Mouse (Mus musculus) heart, embryonic 11.5 days (tissue): Measurements from ENCODE around the gene Ercc8. TPM values are rescaled to one million over a fixed set of nuclear protein-coding genes. Genes with fewer than 3 reads are reported as not detected.

Experiments used
- ATAC-seq: fragments of 200-750 bp; cut with Nextera tagmentation; replicated peaks from 2 replicates; pipeline ENCODE4 v1.8.0; 2017; ENCODE audit warnings: moderate library complexity; ENCODE audit not compliant: insufficient number of reproducible peaks, low FRiP score, low TSS enrichment
- H3K27ac ChIP-seq: fragments of 300-500 bp; sonication (generic); 2 replicates; pipeline ENCODE4 v1.5.1; 2014; ENCODE audit warnings: mild to moderate bottlenecking, low read depth, low read length
- H3K27me3 ChIP-seq: fragments of 300-500 bp; sonication (generic); 2 replicates; pipeline ENCODE4 v1.6.1; 2014; ENCODE audit warnings: mild to moderate bottlenecking, low read length, mixed read lengths; ENCODE audit not compliant: control insufficient read depth, insufficient read depth
- H3K36me3 ChIP-seq: fragments of 300-500 bp; sonication (generic); 2 replicates; pipeline ENCODE4 v1.6.1; 2014; ENCODE audit warnings: mild to moderate bottlenecking, low read length, moderate library complexity, mixed read lengths; ENCODE audit not compliant: control insufficient read depth, insufficient read depth
- H3K4me1 ChIP-seq: fragments of 300-500 bp; sonication (generic); 2 replicates; pipeline ENCODE4 v1.6.1; 2014; ENCODE audit warnings: low read length; ENCODE audit not compliant: control insufficient read depth, insufficient read depth
- H3K4me2 ChIP-seq: fragments of 300-500 bp; sonication (generic); 2 replicates; pipeline ENCODE4 v1.6.1; 2014; ENCODE audit warnings: mild to moderate bottlenecking, moderate library complexity
- H3K4me3 ChIP-seq: fragments of 300-500 bp; sonication (generic); 2 replicates; pipeline ENCODE4 v1.5.1; 2014; ENCODE audit warnings: low read depth, low read length
- H3K9ac ChIP-seq: fragments of 300-500 bp; sonication (generic); 2 replicates; pipeline ENCODE4 v1.6.1; 2014; ENCODE audit warnings: mild to moderate bottlenecking, low read depth, low read length, moderate library complexity
- H3K9me3 ChIP-seq: fragments of 300-500 bp; sonication (generic); replicated peaks from 2 replicates; pipeline ENCODE4 v1.6.1; 2016; ENCODE audit warnings: low read length; ENCODE audit not compliant: control insufficient read depth
- WGBS: fragments of 180-500 bp; shearing (Covaris S2); extraction: QIAGEN DNeasy Blood & Tissue Kit; methylation state at CpG from one replicate; pipeline ENCODE4 v1.1.7; 2014; ENCODE audit not compliant: insufficient replicate concordance; 5-methylcytosine and 5-hydroxymethylcytosine counted together
- polyA plus RNA-seq: library from polyadenylated mRNA; unstranded; fragments of >200 nt; fragmentation: Nextera tagmentation; extraction: Ambion mirVana; gene quantifications from 2 replicates; pipeline ENCODE4 v1.2.1, GENCODE M21; 2014

Gene Ercc8
- polyA plus RNA-seq, 1 experiment from 2014 or later = 14.7 TPM

DNA sequence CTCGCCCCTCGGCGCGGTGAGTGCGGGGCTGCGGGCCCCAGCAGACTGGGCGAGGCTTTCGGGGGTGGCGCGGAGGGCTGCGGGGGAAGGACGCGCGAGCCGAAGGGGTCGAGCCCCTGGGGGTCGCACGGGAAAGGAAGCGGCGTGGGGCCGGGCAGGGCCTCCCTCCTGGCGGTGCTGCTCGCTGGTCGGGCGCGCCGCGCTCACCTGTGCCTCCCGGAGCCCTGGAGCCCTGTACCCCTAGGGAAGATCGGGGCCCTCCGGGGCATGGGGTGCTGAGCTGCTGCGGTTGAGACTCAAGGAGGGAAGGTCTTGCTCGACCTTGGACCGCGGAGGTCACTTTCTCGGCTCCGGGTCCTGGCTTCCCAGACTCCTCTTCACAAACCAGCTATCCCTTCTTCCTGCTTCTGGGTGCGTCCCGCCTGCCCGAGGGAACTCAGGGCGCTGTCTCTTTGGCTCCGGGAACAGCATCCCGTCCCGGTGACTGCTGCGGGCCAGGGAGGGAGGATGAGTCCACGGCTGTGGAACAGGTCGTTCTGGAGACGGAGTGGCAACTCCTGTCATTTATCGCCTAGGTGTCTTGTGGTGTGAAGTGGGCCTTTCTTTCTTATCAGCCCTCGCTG lies 56.1 kb downstream of the Ercc8 start:
- Histone ChIP-seq H3K4me1 (peaks cover 7% of the 10 kb centered on the region; the same call in 1 of the 2 replicates), H3K4me2 (peak overlapping the region; percentile 93), H3K4me3 (peak overlapping the region; percentile 65), H3K36me3 (no peaks in the 10 kb centered on the region), H3K9me3 (no peaks in the 10 kb centered on the region), H3K27me3 (peaks cover 46% of the 10 kb centered on the region), H3K27ac (no peak overlapping the region), H3K9ac (peak overlapping the region; percentile 57)
- peak; percentile 49 for ATAC-seq
- under 1% methylated on average over 44 of the region's 50 CpGs for WGBS

DNA sequence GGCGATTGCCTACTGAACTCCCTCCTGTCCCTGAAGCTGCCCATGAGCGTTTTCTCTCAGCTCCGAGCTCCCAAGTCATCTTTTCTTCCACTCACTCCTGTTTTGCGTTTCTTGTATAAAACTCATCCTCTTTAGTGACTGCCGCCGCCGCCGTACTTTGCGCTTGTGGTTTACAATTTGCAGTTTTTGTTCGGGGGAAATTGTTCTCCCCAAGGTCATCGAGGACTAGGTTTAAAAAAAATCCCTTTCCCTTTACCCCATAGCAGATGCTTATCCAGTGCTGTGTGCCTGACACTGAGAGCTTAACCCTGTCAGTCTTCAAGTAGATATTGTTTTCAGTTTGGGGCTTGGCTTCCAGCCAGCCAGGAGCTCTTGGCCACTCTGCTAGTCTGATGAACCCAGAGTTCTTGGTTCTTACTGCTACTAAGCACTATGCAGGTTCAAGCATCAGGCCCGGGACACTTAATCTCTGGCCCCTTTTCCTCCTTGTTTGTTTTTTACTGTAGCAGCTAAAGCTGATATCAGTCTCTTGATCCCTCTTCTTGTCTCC lies 56.8 kb downstream of the Ercc8 start:
- no peaks in the 10 kb centered on the region for H3K9me3 ChIP-seq
- no peaks in the 10 kb centered on the region for H3K36me3 ChIP-seq
- peak overlapping the region; percentile 65 for H3K4me3 ChIP-seq
- no peak for ATAC-seq
- H3K4me2 ChIP-seq = peak overlapping the region; percentile 93
- H3K4me1 ChIP-seq = peaks cover 7% of the 10 kb centered on the region; the same call in 1 of the 2 replicates
- WGBS = 3% methylated on average over 12 of the region's 12 CpGs
- H3K27ac ChIP-seq = no peak overlapping the region
- H3K27me3 ChIP-seq = peaks cover 50% of the 10 kb centered on the region
- no peak overlapping the region for H3K9ac ChIP-seq

DNA sequence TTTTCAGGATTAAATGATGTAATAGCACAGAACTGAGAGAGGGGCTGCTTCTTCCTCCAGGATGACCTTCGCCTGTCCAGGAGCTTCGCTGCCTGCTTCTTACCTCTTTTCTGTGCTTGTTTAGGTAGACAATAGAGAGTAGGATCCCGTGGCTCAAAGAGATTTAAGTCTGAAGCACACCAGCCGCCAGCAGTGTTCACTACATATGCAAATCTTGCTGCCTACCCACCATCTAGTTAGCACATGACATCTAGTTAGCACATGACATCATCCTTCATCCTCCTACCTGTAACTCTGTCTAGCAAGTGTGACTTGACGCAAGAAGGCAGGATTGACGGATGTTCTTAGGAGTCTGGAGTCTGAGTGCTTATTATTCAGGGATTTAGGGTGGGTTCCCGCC lies 61.2 kb downstream of the Ercc8 start:
- 69% methylated on average over 7 of the region's 7 CpGs for WGBS
- Histone ChIP-seq H3K4me1 (peaks cover 7% of the 10 kb centered on the region; the same call in 1 of the 2 replicates), H3K36me3 (no peaks in the 10 kb centered on the region), H3K4me3 (no peak overlapping the region), H3K9me3 (no peaks in the 10 kb centered on the region), H3K4me2 (no peak overlapping the region), H3K27me3 (peaks cover 34% of the 10 kb centered on the region), H3K27ac (no peak overlapping the region), H3K9ac (no peak overlapping the region)
- no peak for ATAC-seq

- Histone ChIP-seq H3K9me3 (no peaks in the 10 kb centered on the region), H3K9ac (no peak overlapping the region), H3K36me3 (no peaks in the 10 kb centered on the region), H3K4me2 (no peak overlapping the region), H3K4me3 (no peak overlapping the region), H3K27ac (no peak overlapping the region), H3K27me3 (no peaks in the 10 kb centered on the region), H3K4me1 (no peaks in the 10 kb centered on the region)
- no peak for ATAC-seq
- WGBS = 53% methylated on average over 3 of the region's 3 CpGs
These were observed 70.7 kb downstream of the Ercc8 start for GRCm38 (mm10) chr13:108229191-108229590.

- ATAC-seq = no peak
- no peaks in the 10 kb centered on the region for H3K9me3 ChIP-seq
These were observed 71.3 kb downstream of the Ercc8 start for GRCm38 (mm10) chr13:108229634-108230330.

GRCm38 (mm10) chr13:108240012-108240411 lies 81.5 kb downstream of the Ercc8 start:
- no peaks in the 10 kb centered on the region for H3K9me3 ChIP-seq
- no peak overlapping the region for H3K4me3 ChIP-seq
- 52% methylated on average over 4 of the region's 4 CpGs for WGBS
- H3K27me3 ChIP-seq = no peaks in the 10 kb centered on the region
- H3K36me3 ChIP-seq = no peaks in the 10 kb centered on the region
- H3K9ac ChIP-seq = no peak overlapping the region
- H3K27ac ChIP-seq = no peak overlapping the region
- H3K4me2 ChIP-seq = no peak overlapping the region
- no peaks in the 10 kb centered on the region for H3K4me1 ChIP-seq
- no peak for ATAC-seq

More at GRCm38 (mm10) chr13:108229634-108230330, 71.3 kb downstream of the Ercc8 start:
- Histone ChIP-seq H3K4me1 (no peaks in the 10 kb centered on the region), H3K9ac (no peak overlapping the region), H3K27me3 (no peaks in the 10 kb centered on the region), H3K4me3 (no peak overlapping the region), H3K27ac (no peak overlapping the region), H3K36me3 (no peaks in the 10 kb centered on the region), H3K4me2 (no peak overlapping the region)
- WGBS = 72% methylated on average over 6 of the region's 6 CpGs

- WGBS = 55% methylated on average over 5 of the region's 5 CpGs
- no peak for ATAC-seq
- H3K27ac ChIP-seq = no peak overlapping the region
- H3K9ac ChIP-seq = no peak overlapping the region
- H3K4me2 ChIP-seq = no peak overlapping the region
- H3K27me3 ChIP-seq = no peaks in the 10 kb centered on the region
- H3K9me3 ChIP-seq = no peaks in the 10 kb centered on the region
- no peak overlapping the region for H3K4me3 ChIP-seq
- H3K36me3 ChIP-seq = no peaks in the 10 kb centered on the region
- H3K4me1 ChIP-seq = no peaks in the 10 kb centered on the region
These were observed 83.2 kb downstream of the Ercc8 start for GRCm38 (mm10) chr13:108241715-108242114.
